Mouse (Mus musculus) 3T3-L1 (cell line): ENCODE measurements around the gene Gapvd1.
"Not testable (repeated sequence)": the region's sequence is repeated elsewhere in the genome, so short reads cannot be mapped to it uniquely, and the experiment has no call there.

Experiments
- DNase-seq: peaks from one replicate; pipeline ENCODE4 v3.0.0-alpha.2; 2015; ENCODE audit warnings: low read depth, low spot score

Gene Gapvd1

DNA sequence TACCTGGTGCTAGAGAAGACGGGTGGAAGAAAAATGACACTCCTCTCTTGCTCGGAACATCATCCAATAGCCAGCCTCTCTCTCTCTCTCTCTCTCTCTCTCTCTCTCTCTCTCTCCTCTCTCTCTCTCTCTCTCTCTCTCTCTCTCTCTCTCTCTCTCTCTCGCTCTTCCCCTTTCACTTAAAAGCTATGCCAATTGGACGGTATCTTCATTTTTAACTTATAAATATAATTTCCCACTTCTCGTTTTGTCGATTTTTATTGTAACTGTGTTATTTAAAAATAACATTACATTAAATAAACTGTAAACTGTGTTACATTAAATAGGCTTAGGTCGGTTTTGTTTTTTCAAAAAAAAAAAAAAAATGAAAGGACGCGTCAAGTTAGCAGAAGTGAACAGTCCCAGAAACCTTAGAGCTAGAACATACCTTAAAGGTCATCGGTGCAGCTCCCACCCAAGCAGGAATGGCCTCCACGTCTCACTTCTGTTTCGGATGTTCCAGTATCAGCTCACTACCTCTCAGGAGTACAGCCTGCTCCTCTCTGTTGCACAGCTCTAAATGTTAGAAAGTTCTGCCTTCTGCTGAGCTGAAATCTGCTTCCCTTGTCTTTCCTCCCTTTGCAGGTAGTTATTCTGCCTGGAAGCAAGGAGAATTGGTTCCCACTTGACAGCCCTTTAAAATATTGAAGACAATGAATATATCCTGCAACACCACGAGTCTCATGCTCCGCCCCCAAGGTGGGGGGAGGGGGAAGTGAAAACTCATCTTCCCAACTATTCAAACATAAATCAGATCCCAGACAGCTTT is at the start of gene Gapvd1:
TSS of gene Gapvd1 (minus strand) at position 682 of the 808 bp plus-strand sequence.
- DNase-seq: peak; percentile 80

DNA sequence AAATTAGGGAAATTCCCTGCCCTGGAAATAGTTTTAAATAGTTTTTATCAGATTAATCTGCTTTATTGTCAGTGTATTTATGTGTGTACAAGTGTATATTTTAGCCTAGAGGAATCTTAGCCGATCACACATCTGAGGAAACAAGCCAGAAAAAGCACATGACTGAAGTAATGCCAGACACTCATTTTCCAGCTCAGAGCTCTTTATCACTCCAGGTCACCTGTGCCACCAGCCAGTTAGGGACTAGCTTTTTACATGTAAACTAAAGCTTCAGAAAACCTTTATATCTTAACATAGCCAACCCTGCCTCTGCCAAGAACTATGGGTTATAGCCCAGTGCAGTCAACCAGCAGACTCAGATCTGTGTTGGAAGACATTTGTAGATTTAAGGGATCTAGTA is 49.8 kb upstream of the Gapvd1 start:
- no peak for DNase-seq

DNA sequence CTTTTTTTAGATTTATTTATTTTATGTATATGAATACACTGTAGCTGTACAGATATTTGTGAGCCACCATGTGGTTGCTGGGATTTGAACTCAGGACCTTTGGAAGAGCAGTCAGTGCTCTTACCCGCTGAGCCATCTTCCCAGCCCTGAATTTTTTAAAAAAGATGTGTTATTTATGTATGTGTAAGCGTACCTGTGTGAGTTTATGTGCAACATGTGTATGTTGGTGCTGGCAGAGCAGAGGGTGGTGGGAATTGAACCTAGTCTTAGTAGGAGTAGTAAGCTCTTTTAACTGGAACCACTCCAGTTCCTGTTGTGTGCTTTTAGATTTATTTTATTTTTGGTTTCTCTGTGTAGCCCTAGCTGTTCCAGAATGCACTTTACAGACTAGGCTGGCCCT is 49.1 kb upstream of the Gapvd1 start:
- DNase-seq: no peak

DNA sequence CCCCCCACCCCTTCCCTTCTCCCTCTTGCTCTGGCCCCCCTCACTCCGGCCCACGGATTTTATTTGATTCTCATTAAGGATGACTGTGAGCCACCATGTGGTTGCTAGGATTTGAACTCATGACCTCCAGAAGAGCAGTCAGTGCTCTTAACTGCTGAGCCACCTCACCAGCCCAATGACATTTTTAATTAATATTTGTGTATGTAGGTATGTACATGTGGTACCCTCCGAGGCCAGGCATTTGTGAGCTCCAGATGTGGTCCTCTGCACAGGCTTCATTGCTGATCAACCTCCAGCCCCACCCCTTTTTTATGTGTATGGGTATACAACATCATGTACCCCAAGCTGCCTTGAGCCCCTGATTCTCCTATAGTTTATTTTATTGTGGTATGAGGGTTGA is 48.7 kb upstream of the Gapvd1 start:
- no peak for DNase-seq

DNA sequence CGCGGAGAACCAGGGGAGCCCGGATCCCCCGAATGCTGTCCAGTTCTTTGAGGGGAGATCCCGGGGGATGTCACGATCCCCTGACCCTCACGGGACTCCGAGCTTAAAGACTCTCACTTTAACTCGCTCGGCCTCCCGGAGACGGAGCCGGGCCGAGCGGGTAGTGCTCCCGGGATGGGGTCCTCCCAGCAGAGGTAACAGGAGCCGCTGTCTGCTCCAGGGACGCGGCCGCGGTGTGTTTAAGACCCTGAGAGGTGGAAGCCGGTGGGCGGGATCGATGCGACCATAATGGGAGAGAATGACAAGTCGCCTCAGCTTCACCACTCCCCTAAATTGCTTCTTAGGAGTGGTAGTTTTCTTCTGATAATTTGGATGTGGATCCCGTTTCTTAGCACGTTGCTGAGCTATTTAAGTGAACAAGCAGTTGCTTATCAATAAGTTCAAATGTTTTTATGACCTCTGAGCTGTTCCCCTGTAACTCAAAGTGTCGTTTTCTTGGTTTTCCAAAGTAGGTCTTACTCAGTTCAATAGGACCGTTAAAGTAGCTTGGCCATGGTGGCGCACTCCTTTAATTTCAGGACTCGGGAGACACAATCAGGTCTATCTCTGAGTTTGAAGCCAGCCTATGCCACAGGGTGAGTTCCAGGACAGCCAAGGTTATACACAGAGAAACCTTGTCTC is 47.7 kb upstream of the Gapvd1 start:
- DNase-seq: peak; percentile 68

DNA sequence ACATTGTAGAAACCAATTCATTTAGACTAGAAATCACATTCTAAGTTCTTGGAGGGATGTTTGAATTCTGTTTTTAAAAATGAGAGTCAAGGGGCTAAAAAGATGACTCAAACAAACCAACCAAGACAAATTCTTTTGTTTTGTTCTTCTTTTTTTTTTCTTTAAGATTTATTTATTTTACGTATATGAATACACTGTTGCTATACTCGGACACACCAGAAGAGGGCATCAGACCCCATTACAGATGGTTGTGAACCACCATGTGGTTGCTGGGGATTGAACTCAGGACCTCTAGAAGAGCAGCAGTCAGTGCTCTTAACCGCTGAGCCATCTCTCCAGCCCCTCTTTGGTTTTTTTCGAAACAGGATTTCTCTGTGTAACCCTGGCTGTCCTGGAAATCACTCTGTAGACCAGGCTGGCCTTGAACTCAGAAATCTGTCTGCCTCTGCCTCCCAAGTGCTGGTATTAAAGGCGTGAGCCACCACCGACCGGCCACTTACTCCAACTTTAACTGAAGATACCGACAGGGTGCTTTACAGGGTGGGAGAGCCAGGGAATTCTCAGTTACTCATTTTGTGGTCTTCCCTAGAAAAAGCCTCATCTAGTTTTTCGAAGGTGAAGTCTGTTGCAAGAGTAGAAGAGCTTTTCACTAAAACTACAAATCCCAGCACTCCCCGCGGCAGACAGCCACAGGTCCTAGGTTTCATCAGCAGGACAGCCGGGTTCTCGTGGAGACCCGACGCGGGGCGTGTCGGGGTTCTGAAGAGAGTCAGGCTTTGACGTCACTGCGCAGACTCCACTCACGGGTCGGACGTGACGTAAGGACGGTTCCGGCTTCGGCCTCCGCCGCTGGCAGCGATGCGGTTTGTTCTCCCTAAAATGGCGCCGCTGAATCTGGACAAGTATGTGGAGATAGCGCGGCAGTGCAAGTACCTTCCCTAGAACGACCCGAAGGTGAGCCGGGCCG is 46.8 kb upstream of the Gapvd1 start:
- peak; percentile 100 for DNase-seq

DNA sequence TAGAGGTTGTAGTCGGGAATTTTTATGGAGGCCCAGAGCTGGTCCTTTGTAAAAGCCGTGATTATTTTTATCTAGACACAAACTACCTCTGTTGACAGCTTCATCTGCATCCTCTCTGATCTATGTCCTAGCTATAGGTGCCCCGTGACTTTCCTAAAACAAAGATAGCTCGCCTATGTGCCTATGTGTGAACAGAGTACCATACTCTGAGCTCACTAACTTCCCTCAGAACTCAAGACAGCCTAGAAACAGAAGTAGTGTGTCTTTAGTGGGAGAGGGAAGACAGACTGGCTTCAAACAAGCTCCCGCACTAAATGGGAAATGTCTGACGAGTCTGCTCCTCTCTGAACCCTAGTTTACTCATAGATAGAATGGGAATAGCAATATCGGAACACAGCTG is 45.3 kb upstream of the Gapvd1 start:
- peak; percentile 33 for DNase-seq

DNA sequence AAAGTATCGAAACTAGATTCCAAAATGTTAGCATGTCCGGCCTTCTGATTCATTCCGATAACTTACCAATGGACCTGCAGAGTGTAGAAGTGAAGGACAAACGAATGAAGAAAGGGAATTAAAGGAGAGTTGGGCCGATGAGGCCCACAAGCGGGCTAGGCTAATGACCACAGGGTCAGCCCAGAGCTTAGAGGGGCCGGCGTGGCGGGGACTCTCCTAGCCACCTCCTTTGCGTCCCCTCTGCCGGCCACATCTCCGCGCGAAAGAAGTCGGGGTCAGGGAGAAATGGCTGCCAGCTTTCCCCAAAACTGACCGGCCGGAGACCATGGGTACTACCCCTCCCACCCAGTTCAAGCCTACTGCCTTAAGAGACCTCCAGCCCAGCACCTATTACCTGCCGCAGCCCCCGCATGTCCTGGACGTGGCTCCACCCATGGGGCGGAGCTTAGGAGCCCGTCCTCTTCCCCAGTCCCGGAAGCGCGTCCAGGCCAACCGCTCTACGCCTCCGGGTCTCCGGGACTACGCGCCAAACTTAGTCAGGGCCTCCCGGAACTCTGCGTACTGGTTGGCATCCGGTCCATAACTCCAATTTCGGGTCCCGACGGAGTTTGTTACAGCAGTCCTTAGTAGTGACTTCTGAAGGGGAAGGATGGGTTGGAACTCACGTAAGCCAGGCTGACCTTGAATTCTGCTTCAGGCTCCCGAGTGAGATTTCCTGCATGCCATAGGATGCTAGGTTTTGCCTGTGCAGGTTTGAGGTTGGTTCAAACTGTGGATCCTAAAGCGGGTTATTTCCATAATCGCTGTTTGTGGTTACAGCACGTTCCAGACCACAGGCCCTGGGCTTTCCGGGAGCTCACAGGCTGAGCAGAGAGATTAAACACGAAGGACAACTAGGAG is 44.6 kb upstream of the Gapvd1 start, which contains the start of gene Rabepk:
TSS of gene Rabepk (minus strand) at position 556 of the 900 bp plus-strand sequence.
- peak; percentile 95 for DNase-seq

DNA sequence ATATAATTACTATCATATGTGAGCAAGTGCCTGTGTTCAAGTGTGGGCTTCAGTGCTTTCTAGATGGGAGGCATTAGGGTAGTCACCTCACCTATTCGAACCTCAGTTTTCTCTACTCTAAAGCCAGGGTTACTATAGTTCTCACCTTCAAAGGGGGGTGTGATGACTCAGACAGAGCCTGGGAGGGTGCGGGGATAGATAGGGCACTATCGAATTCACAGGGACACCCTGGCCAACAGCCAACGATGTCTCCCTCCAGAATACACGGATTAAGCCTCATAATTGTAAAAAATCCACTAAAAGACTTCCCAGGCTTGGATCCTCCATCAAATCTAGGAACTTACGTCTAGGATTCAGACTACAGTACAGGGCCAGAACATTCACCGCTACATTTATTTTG is 40.4 kb upstream of the Gapvd1 start:
- DNase-seq: no peak

DNA sequence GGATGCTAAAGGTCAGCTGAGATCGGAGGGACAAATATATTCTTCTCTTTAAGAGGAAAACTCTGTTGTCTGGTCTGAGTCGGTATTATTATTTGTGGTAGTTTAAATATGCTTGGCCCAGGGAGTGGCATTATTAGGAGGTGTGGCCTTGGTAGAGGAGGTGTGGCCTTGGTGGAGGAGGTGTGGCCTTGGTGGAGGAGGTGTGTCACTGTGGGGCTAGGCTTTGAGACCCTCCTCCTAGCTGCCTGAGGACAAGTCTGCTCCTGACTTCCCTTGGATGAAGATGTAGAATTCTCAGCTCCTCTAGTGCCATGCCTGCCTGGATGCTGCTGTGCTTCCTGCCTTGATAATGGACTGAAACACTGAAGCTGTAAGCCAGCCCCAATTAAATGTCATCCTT is 39.5 kb upstream of the Gapvd1 start:
- DNase-seq: no peak

DNA sequence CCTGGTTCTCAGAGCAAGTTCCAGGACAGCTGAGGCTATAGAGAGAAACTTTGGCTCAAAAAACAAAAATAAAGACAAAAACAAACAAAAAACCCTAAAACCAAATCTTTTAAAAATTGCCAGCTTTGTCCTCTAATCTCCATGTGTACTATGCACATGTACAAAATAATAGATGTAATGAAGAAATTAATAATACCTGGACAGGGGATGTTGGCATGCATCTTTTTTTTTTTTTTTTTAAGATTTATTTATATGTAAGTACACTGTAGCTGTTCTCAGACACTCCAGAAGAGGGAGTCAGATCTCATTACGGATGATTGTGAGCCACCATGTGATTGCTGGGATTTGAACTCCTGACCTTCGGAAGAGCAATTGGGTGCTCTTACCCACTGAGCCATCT is 37.5 kb upstream of the Gapvd1 start:
- not testable (repeated sequence) for DNase-seq

DNA sequence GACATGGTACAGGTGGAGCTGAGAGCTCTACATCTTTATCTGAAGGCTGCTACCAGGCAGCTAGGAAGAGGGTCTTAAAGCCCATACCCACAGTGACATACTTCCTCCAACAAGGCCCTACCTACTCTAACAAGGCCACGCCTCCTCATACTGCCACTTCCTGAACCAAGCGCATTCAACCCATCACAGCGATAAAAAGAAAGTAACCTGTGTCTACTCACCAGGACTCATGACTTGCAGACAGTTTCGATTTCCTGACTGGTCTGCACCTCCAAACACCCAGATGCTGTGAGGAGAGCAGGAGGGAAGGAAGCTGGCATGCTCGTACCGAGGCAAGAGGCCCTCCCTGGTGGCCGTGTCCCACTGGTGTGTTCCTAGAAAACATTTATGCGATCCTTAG is 35.2 kb upstream of the Gapvd1 start:
- no peak for DNase-seq

DNA sequence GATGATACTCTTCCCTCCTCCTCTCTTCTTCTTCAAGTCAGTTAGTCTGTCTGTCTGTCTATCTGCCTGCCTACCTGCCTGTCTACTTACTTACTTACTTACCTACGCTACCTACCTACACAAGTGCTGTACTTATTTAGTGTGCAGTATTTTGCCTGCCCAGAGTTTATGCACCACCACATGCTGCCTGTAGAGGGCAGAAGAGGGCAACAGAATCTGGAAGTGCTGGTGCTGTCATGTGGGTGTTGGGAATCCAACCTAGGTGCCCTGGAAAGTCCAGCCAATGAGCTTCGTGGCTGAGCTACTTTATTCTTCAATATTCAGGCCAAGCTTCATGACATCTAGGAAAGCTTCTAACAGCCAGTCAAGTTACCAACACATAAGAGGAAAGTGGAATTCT is 29.1 kb upstream of the Gapvd1 start:
- peak; percentile 75 for DNase-seq

DNA sequence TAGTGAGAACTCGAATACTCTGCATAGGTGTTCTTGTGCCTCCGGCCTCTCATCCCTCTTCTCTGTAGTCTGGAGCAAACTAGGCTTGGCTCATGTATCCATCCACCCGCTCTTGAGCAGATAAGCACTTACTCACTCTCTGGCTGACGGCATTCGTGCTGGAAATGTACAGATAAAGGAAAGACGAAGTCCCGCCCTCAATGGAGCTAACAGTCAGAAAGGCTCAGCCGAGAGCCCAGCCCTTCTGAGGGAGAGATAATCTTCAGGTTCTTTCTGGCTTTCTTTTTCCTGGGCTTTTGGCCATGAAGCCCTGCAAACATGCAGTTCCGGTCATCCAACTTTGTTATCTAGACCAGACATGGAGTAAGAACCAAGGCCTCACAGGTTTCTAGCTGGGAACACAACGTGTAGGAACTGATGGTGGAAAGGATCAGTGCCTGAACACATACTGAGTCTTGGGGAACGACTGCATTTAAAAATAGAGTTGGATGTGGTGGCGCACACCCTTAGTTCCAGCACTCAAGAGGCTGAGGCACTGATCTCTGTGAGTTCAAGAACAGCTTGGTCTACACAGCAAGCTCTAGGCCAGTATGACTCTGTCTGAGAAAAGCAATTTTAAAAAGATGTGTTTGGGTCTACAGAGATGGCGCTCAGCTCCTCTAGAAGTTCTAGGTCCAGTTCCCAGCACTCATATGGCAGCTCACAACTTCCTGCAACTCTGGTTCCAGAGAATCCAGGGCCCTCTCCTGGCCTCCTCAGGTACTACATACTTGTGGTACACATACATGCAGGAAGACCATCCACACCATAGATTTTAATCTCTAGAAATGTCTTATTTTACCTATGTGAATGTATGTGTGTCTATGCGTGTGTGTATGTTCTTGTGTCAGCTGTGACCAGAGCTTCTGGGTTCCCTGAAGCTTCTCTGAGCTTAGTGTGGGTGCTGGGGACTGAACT is 28.3 kb upstream of the Gapvd1 start:
- DNase-seq: no peak

DNA sequence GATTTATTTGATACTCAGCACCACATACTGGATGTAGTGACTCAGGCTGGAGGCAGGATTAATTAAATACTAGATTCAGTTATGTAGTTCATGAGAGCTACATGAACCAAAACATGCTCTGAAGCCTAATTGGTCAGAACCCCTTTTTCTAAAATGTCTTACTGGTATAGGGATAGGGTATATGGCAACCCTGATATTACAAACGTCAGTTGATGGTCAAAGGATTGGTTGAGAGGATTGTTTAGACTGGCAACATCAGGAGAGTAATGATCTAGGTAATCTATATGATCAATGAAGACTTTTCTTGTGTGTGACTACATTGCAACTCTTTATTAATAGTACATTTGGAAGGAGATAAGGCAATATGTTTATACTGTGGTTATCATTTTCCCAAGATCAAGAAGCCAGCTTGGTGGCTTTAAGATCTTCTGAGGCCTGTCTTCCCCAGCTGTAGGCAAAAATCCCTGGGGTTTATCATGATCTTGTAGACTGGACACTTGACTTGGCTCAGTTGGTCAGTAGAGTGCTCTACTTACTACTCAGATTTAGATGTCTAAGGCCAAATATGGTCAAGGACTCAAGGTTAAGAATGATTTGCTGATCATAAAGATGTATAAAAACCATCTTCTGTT is 22.3 kb upstream of the Gapvd1 start:
- DNase-seq: peak; percentile 30

DNA sequence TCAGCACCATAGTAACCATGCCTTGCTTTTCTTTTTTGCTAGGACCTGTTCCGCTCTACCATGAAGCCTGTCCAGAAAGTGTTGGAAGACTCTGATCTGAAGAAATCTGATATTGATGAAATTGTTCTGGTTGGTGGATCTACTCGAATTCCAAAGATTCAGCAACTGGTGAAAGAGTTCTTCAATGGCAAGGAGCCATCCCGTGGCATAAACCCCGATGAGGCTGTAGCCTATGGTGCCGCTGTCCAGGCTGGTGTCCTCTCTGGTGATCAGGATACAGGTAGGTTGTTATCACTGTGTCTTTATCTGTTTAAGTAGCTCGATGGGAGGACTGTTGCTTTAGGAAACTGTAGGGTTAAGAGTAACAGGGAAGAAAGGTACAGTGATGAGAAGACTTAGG is 19.5 kb upstream of the Gapvd1 start:
- DNase-seq: no peak

DNA sequence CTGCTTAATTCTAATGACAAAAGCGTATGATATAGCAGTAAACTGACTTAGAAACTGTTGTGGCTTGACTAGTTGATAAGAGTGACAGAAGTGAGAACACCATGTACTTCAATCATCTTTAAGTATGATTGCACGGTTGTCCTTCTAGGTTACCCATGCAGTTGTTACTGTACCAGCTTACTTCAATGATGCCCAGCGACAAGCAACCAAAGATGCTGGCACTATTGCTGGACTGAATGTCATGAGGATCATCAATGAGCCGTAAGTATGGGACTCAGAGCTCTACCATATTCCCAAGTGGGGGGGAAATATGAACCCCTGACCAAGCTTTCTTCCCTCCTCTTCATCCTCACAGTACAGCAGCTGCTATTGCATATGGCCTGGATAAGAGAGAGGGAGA is 18.6 kb upstream of the Gapvd1 start:
- DNase-seq: no peak

DNA sequence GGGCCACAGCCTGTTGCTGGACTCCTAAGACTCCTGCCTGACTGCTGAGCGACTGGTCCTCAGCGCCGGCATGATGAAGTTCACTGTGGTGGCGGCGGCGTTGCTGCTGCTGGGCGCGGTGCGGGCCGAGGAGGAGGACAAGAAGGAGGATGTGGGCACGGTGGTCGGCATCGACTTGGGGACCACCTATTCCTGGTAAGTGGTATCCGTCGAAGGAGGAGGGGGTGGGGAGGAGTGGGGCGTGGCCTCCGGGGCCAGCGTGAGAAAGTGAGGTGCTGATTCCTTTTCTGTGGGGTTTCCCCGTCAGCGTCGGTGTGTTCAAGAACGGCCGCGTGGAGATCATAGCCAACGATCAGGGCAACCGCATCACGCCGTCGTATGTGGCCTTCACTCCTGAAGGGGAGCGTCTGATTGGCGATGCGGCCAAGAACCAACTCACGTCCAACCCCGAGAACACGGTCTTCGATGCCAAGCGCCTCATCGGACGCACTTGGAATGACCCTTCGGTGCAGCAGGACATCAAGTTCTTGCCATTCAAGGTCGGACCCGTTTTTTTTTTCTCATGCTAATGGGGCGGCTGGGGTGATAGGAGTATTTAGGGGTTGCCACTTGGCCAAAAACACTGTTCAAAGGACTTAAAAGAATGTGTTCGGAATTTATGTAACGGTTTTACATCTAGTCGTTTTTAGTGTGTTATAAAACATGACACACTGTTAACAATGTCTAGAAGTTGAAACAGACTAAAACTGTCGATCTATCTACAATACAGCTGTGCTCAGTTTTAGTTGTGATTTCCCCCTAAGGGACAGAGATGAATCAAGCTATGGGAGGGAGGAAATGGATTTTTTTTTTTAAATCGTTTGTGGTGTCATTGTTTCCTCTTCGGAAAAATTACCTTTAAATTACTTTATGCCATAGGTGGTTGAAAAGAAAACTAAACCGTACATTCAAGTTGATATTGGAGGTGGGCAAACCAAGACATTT is 17.5 kb upstream of the Gapvd1 start:
- peak; percentile 65 for DNase-seq
